Mouse (Mus musculus): ENCODE results near the gene Arap1.

DNA sequence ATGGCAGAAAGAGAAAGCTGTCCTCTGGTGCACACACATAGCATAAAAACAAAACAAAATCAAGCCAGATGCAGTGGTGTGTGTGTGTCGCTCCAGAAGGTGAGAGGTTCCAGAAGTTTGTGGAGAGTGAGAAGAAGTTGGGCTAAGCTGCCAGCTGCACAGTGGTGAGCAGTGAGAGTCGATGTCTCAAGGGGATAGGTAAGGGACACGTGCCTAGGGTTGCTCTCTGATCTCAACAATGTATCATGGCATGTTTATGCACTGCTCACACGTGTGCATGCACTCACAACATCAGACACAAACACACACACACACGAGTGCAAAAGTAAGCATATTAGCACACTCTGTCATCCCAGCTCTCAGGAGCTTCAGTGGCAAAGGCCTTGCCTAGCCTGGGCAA is 16.0 kb downstream of the Arap1 start:
- TF ChIP-seq GATA1 (IDR thresholded peaks at IDR 0.05; ENCODE audit: borderline replicate concordance, low read length), result no peak
- TF ChIP-seq FLI1 (IDR thresholded peaks at IDR 0.05; ENCODE audit: low read length), result no peak

All from megakaryocyte, embryonic 14.5 days (primary cell).